Mouse (Mus musculus) forebrain, embryonic 10.5 days (tissue): ENCODE results near the gene Zfy2. TPM values are rescaled to one million over a fixed set of nuclear protein-coding genes. Genes with fewer than 3 reads are reported as not detected.

Experiments used
- DNase-seq: peaks from one replicate; pipeline ENCODE4 v3.0.0-alpha.2; 2017; ENCODE audit warnings: low spot score; ENCODE audit errors: extremely low spot score
- H3K27ac ChIP-seq: fragments of 300-500 bp; sonication (generic); 2 replicates; pipeline ENCODE4 v1.5.1; 2016; ENCODE audit warnings: mild to moderate bottlenecking
- H3K27me3 ChIP-seq: fragments of 300-500 bp; sonication (generic); 2 replicates; pipeline ENCODE4 v1.6.1; 2016; ENCODE audit warnings: mild to moderate bottlenecking; ENCODE audit not compliant: poor library complexity, severe bottlenecking
- H3K36me3 ChIP-seq: fragments of 300-500 bp; sonication (generic); replicated peaks from 2 replicates; pipeline ENCODE4 v1.6.1; 2016; ENCODE audit warnings: mild to moderate bottlenecking, moderate library complexity
- H3K4me1 ChIP-seq: fragments of 300-500 bp; sonication (generic); 2 replicates; pipeline ENCODE4 v1.6.1; 2016
- H3K4me3 ChIP-seq: fragments of 300-500 bp; sonication (generic); 2 replicates; pipeline ENCODE4 v1.5.1; 2016; ENCODE audit warnings: mild to moderate bottlenecking, moderate library complexity
- H3K9me3 ChIP-seq: fragments of 300-500 bp; sonication (generic); 2 replicates; pipeline ENCODE4 v1.6.1; 2016; ENCODE audit warnings: mild to moderate bottlenecking, moderate library complexity
- WGBS: fragments of 180-500 bp; shearing (Covaris S2); methylation state at CpG from one replicate; pipeline ENCODE4 v1.1.7; 2016; 5-methylcytosine and 5-hydroxymethylcytosine counted together
- polyA plus RNA-seq: library from polyadenylated mRNA; unstranded; fragments of >200 nt; fragmentation: Nextera tagmentation; extraction: Ambion mirVana; gene quantifications from 2 replicates; pipeline ENCODE4 v1.2.1, GENCODE M21; 2016

Zfy2 gene
- polyA plus RNA-seq, result not detected in 2 replicates

- 67% methylated on average over 1 of the region's 2 CpGs for WGBS
- H3K4me3 ChIP-seq, result no peak within 1 kb of the TSS
- no peak within 1 kb of the TSS for H3K27ac ChIP-seq
- H3K4me1 ChIP-seq, result no peaks in the 10 kb centered on the region
- no peaks in the 10 kb centered on the region for H3K36me3 ChIP-seq
- DNase-seq, result no peak
- no peaks in the 10 kb centered on the region for H3K9me3 ChIP-seq
- H3K27me3 ChIP-seq, result no peaks in the 10 kb centered on the region
Measured at GRCm38 (mm10) chrY:2170309-2170708, at the start of gene Zfy2. Zfy2 (minus strand) TSS chrY:2170409.
